Mouse (Mus musculus): Measurements from ENCODE around the gene Atf6b. TPM values are rescaled to one million over a fixed set of nuclear protein-coding genes. Genes with fewer than 3 reads are reported as not detected.

Gene Atf6b
- polyA plus RNA-seq, 1 experiment from 2014 or later: 12.9 TPM

DNA sequence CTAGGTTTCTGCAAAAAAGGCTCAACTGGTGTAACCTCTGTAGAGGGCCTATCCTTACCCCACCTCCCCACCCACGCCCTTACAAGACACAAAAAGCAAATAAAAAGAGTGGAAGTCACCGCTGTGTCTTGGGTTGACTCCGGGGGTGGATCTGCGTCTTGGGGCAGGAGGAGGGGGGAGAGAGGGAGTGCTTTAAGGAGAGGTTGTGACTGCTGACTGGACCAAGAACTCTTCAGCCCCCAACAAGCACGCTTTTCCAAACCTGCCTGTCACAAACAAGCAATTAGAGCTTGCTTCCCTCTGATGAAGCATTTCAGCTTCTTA is 18.3 kb upstream of the Atf6b start:
- no peaks in the 10 kb centered on the region; the same call in 1 of the 2 replicates for H3K9me3 ChIP-seq (ENCODE audit: low read length)
- no peak for TF ChIP-seq EP300 (IDR thresholded peaks at IDR 0.05; ENCODE audit: low read depth)
- no peak for TF ChIP-seq CTCF (IDR thresholded peaks at IDR 0.05; ENCODE audit: low read depth)
- peak overlapping the region; percentile 66 for H3K4me3 ChIP-seq (ENCODE audit: low read depth, low read length)
- peaks cover 6% of the 10 kb centered on the region; the same call in 1 of the 2 replicates for H3K36me3 ChIP-seq (replicated peaks; ENCODE audit: insufficient read depth, low read length)
- H3K9ac ChIP-seq (replicated peaks): peak overlapping the region; percentile 72; the same call in 1 of the 2 replicates
- peak overlapping the region; percentile 88; the same call in 1 of the 2 replicates for H3K27ac ChIP-seq (ENCODE audit: low read depth)
- peak overlapping the region; percentile 92 for H3K4me2 ChIP-seq (ENCODE audit: low read depth, low read length)
- peaks cover 49% of the 10 kb centered on the region for H3K4me1 ChIP-seq (ENCODE audit: insufficient read depth)
- H3K27me3 ChIP-seq (ENCODE audit: insufficient read depth, low read length): peaks cover 43% of the 10 kb centered on the region
- WGBS (ENCODE audit: insufficient replicate concordance): 53% methylated on average over 5 of the region's 5 CpGs
- DNase-seq (no peak), ATAC-seq (no peak)

DNA sequence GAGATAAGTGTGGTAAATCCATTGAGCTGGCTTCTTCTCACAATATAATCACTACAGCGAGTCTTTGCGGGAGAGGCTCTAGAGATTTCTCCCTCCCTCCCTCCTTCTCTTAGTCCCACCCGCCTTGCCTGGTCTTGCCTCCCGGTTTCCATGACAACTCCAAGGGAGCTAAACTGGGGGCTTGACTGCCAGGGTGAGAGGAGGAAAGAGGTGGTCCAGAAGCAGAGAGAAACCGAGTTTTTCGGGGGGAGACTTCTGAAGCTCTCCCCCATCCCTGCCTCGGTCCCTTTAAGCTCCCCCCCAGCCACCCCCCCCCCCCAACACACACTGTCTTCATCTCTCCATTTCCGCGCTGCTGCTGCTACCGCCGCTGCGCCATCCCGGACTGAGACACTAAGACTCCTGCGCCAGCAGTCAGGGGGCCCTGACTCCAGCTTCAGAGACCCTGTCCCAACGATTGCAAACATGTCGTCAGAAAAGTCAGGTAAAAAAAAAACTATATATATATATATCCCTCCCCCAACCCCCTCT is 17.7 kb upstream of the Atf6b start, which contains the start of gene Prrt1:
Gene Prrt1, plus strand, starts transcription at position 313 of the 531 bp plus-strand sequence.
- Histone ChIP-seq H3K9ac (replicated peaks) (peak within 1 kb of the TSS; percentile 72; the same call in 1 of the 2 replicates), H3K9me3 (ENCODE audit: low read length) (no peaks in the 10 kb centered on the region; the same call in 1 of the 2 replicates), H3K4me3 (ENCODE audit: low read depth, low read length) (peak within 1 kb of the TSS; percentile 66), H3K36me3 (replicated peaks; ENCODE audit: insufficient read depth, low read length) (peaks cover 6% of the 10 kb centered on the region; the same call in 1 of the 2 replicates), H3K27me3 (ENCODE audit: insufficient read depth, low read length) (peaks cover 43% of the 10 kb centered on the region), H3K4me2 (ENCODE audit: low read depth, low read length) (peak within 1 kb of the TSS; percentile 92), H3K27ac (ENCODE audit: low read depth) (peak within 1 kb of the TSS; percentile 88; the same call in 1 of the 2 replicates), H3K4me1 (ENCODE audit: insufficient read depth) (peaks cover 49% of the 10 kb centered on the region)
- no peak for TF ChIP-seq EP300 (IDR thresholded peaks at IDR 0.05; ENCODE audit: low read depth)
- no peak for TF ChIP-seq CTCF (IDR thresholded peaks at IDR 0.05; ENCODE audit: low read depth)
- WGBS (ENCODE audit: insufficient replicate concordance): 15% methylated on average over 16 of the region's 16 CpGs
- DNase-seq (no peak), ATAC-seq (no peak)

DNA sequence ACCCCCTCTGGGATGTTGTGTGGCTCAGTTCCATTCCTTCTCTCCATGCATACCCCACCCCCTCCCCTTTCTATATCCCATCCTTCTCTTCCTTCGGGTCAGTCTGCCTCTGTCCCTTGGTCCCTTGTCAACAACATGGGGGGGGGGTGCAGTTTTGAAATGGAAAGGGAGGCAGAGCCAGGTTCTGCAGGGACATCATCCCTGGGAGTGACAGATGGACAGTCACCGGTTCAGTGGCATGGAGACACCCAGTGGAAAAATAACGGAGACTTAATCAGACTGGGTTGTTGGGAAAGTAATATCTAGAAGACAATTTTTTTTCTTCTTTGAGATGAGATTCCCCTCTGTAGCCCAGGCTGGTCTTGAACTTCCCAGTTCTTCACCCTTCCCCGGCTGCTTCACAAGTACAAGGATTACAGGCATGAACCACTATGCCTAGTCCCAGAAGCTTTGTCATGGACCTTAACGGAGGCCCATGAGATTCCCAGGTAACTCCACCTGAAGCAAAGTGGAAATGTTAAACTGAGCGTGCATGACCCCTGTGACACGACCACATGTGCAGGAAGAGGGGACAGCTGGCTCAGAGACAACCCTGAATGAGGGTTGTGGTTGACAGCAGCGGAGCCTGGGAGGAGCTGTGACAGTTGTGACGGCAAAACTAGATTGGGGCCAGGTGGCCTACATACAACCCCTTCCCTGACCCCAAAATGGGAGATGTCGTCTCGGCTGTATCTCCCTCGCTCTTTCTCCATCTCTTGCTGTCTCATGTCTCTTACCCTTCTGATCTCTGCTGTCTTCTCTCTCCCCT is 16.9 kb upstream of the Atf6b start:
- 21% methylated on average over 12 of the region's 12 CpGs for WGBS (ENCODE audit: insufficient replicate concordance)
- H3K4me2 ChIP-seq (ENCODE audit: low read depth, low read length): no peak overlapping the region
- no peak for DNase-seq

DNA sequence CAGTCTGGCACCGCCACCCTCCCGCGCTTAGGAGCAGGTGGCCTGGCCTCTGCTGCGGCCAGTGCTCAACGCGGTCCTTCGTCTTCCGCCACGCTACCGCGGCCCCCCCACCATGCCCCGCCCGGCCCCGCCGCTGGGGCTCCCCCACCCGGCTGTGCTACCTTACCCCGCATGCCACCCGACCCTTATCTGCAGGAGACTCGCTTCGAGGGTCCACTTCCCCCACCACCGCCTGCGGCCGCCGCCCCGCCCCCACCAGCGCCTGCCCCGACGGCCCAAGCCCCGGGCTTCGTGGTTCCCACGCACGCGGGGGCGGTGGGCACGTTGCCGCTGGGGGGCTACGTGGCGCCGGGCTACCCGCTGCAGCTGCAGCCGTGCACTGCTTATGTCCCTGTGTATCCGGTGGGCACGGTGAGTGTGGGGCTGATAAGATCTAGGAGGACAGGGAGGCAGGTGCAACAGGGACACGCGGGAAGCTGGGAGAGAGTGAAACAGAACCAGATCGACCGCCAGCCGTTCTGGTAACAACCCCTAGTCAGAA is 16.1 kb upstream of the Atf6b start:
- TF ChIP-seq EP300 (IDR thresholded peaks at IDR 0.05; ENCODE audit: low read depth): no peak
- TF ChIP-seq CTCF (IDR thresholded peaks at IDR 0.05; ENCODE audit: low read depth): no peak
- DNase-seq: no peak
- peaks cover 49% of the 10 kb centered on the region for H3K4me1 ChIP-seq (ENCODE audit: insufficient read depth)
- peak overlapping the region; percentile 27 for H3K4me3 ChIP-seq (ENCODE audit: low read depth, low read length)
- no peak overlapping the region for H3K27ac ChIP-seq (ENCODE audit: low read depth)
- H3K36me3 ChIP-seq (replicated peaks; ENCODE audit: insufficient read depth, low read length): no peaks in the 10 kb centered on the region
- no peak for ATAC-seq
- no peaks in the 10 kb centered on the region; the same call in 1 of the 2 replicates for H3K9me3 ChIP-seq (ENCODE audit: low read length)
- WGBS (ENCODE audit: insufficient replicate concordance): 2% methylated on average over 37 of the region's 48 CpGs
- H3K27me3 ChIP-seq (ENCODE audit: insufficient read depth, low read length): peaks cover 43% of the 10 kb centered on the region
- H3K4me2 ChIP-seq (ENCODE audit: low read depth, low read length): peak overlapping the region; percentile 62
- H3K9ac ChIP-seq (replicated peaks): no peak overlapping the region

More for the DNA sequence above, 16.9 kb upstream of the Atf6b start:
- ATAC-seq: no peak
- TF ChIP-seq CTCF (IDR thresholded peaks at IDR 0.05; ENCODE audit: low read depth) (no peak), EP300 (IDR thresholded peaks at IDR 0.05; ENCODE audit: low read depth) (no peak)
- Histone ChIP-seq H3K27me3 (ENCODE audit: insufficient read depth, low read length) (peaks cover 43% of the 10 kb centered on the region), H3K9ac (replicated peaks) (no peak overlapping the region), H3K4me3 (ENCODE audit: low read depth, low read length) (no peak overlapping the region), H3K36me3 (replicated peaks; ENCODE audit: insufficient read depth, low read length) (peaks cover 5% of the 10 kb centered on the region; the same call in 1 of the 2 replicates), H3K9me3 (ENCODE audit: low read length) (no peaks in the 10 kb centered on the region; the same call in 1 of the 2 replicates), H3K4me1 (ENCODE audit: insufficient read depth) (peaks cover 49% of the 10 kb centered on the region), H3K27ac (ENCODE audit: low read depth) (no peak overlapping the region)

DNA sequence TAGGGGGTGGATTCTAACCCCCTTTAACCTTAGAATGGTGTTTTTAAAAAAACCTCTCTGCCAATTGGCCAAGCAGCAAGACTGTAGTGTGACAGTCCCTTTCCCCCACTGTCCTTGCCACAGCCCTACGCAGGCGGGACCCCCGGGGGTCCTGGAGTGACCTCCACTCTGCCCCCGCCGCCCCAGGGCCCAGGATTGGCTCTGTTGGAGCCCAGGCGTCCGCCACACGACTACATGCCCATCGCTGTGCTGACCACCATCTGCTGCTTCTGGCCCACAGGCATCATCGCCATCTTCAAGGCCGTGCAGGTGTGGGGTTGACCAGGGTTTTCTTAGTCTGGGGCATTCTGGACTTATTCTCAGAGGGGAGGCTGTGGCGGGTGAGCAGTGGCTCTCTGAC is 15.3 kb upstream of the Atf6b start:
- peak overlapping the region; percentile 69 for H3K4me2 ChIP-seq (ENCODE audit: low read depth, low read length)
- WGBS (ENCODE audit: insufficient replicate concordance): 14% methylated on average over 11 of the region's 12 CpGs
- TF ChIP-seq CTCF (IDR thresholded peaks at IDR 0.05; ENCODE audit: low read depth): no peak
- no peak overlapping the region for H3K9ac ChIP-seq (replicated peaks)
- no peaks in the 10 kb centered on the region for H3K36me3 ChIP-seq (replicated peaks; ENCODE audit: insufficient read depth, low read length)
- peaks cover 42% of the 10 kb centered on the region for H3K4me1 ChIP-seq (ENCODE audit: insufficient read depth)
- peak overlapping the region; percentile 39 for H3K4me3 ChIP-seq (ENCODE audit: low read depth, low read length)
- H3K27me3 ChIP-seq (ENCODE audit: insufficient read depth, low read length): peaks cover 43% of the 10 kb centered on the region
- H3K9me3 ChIP-seq (ENCODE audit: low read length): no peaks in the 10 kb centered on the region; the same call in 1 of the 2 replicates
- DNase-seq (no peak), ATAC-seq (no peak)
- H3K27ac ChIP-seq (ENCODE audit: low read depth): no peak overlapping the region

DNA sequence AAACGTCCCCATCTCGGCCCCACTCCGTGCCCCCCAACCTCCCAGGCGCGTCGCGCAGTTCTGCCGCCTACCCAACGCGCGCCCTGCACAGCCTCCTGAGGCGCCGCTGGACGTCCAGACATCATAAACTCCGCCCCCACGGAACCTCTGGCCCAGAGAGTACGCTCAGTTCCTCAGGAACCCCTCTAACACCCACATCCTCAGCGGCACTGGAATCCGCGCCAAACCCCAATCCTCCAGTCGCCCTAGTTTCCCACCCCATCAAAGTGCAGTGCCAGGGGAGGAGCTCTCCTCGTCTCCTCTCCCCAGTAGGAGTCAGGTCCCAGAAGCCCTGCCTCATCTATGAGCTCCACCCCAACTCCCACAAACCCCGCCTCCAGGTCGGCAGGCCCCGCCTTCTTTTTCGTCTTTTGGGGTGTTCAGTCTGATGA is 14.7 kb upstream of the Atf6b start:
- WGBS (ENCODE audit: insufficient replicate concordance): 2% methylated on average over 26 of the region's 26 CpGs
- H3K9me3 ChIP-seq (ENCODE audit: low read length): no peaks in the 10 kb centered on the region; the same call in 1 of the 2 replicates
- H3K4me2 ChIP-seq (ENCODE audit: low read depth, low read length): peak overlapping the region; percentile 69
- no peak overlapping the region for H3K9ac ChIP-seq (replicated peaks)
- peak; percentile 32 for ATAC-seq
- H3K27me3 ChIP-seq (ENCODE audit: insufficient read depth, low read length): peaks cover 43% of the 10 kb centered on the region
- no peaks in the 10 kb centered on the region for H3K36me3 ChIP-seq (replicated peaks; ENCODE audit: insufficient read depth, low read length)
- peak overlapping the region; percentile 57; the same call in 1 of the 2 replicates for H3K27ac ChIP-seq (ENCODE audit: low read depth)
- peaks cover 36% of the 10 kb centered on the region for H3K4me1 ChIP-seq (ENCODE audit: insufficient read depth)
- no peak for TF ChIP-seq CTCF (IDR thresholded peaks at IDR 0.05; ENCODE audit: low read depth)
- TF ChIP-seq EP300 (IDR thresholded peaks at IDR 0.05; ENCODE audit: low read depth): no peak
- H3K4me3 ChIP-seq (ENCODE audit: low read depth, low read length): peak overlapping the region; percentile 39
- peak; percentile 73 for DNase-seq

All from liver, postnatal 0 days (tissue).